In the genomic region with DNA sequence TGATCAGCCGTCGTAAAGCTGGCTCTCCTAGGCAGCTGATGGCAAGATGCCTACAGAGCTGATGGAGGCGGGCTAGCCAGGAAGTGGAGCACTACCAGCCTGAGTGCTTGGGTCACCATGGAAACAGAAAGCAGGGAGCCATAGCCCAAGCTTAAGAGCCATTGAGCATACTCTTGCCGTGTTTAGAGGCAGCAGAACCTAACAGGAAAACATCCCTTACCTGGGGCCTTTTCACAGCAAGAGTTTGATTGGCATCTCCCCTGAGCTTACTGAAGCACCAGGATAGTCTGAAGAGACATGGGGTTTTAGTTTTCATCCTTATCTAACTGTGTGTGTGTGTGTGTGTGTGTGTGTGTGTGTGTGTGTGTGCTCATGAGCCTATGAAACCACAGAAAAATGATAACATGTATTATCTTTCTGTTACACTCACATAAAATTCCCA, we compare ENCODE assay signal across 8 mouse cellular contexts. TPM values are rescaled to one million over a fixed set of nuclear protein-coding genes. Genes with fewer than 3 reads are reported as not detected.
DNase-seq lines count a peak whose midpoint lies in the region; ATAC-seq lines count a peak whose summit lies in the region.
"Had no signal": no experiment of that assay in that cellular context is flagged by ENCODE, and none has a peak within 500 bp of the region (broad histone marks: within the 10 kb centered on the region; RNA-seq: fewer than 3 reads in every experiment).

No protein-coding gene starts in this region.

- H3K4me2 ChIP-seq in liver, embryonic 12.5 days, result no peak overlapping the region

- peak; percentile 36 for DNase-seq in MEL-GATA-1-ER (ENCODE audit: extremely low read depth, low read depth)
- peak; percentile 7 for DNase-seq in c-Kit-positive CD71-positive TER-119-negative erythroid progenitor cells, embryonic 14.5 days (ENCODE audit: low read depth)
- peak; percentile 53 to 59 for DNase-seq in layer of hippocampus, postnatal 36 days
- DNase-seq in urinary bladder, postnatal 36 days (ENCODE audit: low spot score in 2 of 2), result no peak
- no peak for DNase-seq in heart, postnatal 36 days

- ATAC-seq in megakaryocyte-erythroid progenitor cell, adult 5-6 weeks (replicated peaks; ENCODE audit: low FRiP score, low TSS enrichment, poor library complexity, severe bottlenecking), result peak; percentile 69
- no peak for ATAC-seq in liver, embryonic 12.5 days

- intact Hi-C loops in heart, postnatal 36 days (cut with DNase I), result no loop called here

- no peak overlapping the region for H3K9ac ChIP-seq in liver, embryonic 12.5 days

- H3K36me3 ChIP-seq in liver, embryonic 12.5 days, result no peaks in the 10 kb centered on the region

- H3K27me3 ChIP-seq in liver, embryonic 12.5 days (replicated peaks), result no peaks in the 10 kb centered on the region

- H3K9me3 ChIP-seq in liver, embryonic 12.5 days (replicated peaks), result no peaks in the 10 kb centered on the region

- H3K27ac ChIP-seq in liver, embryonic 12.5 days, result no peak overlapping the region
- H3K27ac ChIP-seq: macrophage had no signal

- 49% methylated on average over 4 of the region's 4 CpGs for WGBS in liver, embryonic 12.5 days (ENCODE audit: insufficient replicate concordance)

- no peak overlapping the region for H3K4me3 ChIP-seq in liver, embryonic 12.5 days

- peaks cover 15% of the 10 kb centered on the region for H3K4me1 ChIP-seq in liver, embryonic 12.5 days

RNA-seq across cellular contexts. Expression of a gene that starts 13.0 kb away (rescaled TPM):
- 1 to 10 TPM; 1.8 to 2.7 TPM for total RNA-seq in layer of hippocampus, postnatal 36 days (2021)
- not detected in 2 replicates for total RNA-seq in megakaryocyte-erythroid progenitor cell, adult 5-6 weeks (2014; fragmentation: Nextera tagmentation)
- total RNA-seq in megakaryocyte-erythroid progenitor cell, adult 5-6 weeks (2017), result not detected in 2 replicates
- under 1 TPM; 0.30 to 0.69 TPM for total RNA-seq in heart, postnatal 36 days (2021)
- polyA plus RNA-seq in liver, embryonic 12.5 days (2016; fragmentation: Nextera tagmentation; extraction: Ambion mirVana), result 0.04 and 0.08 TPM in 2 replicates
- polyA plus RNA-seq: macrophage had no signal

Comparison
In these comparisons a context has a peak if more than half of its experiments do, and no peak if none do; other contexts are left out.
1. DNase-seq: peak in MEL-GATA-1-ER (single experiment), c-Kit-positive CD71-positive TER-119-negative erythroid progenitor cells, embryonic 14.5 days (single experiment) and layer of hippocampus, postnatal 36 days (2 of 2); none in urinary bladder, postnatal 36 days (0 of 2) and heart, postnatal 36 days (0 of 2).